Mouse (Mus musculus): ENCODE measurements at regions not wholly inside any gene's neighbourhood (a gene's known extent, or its start where the extent isn't known, plus 50 kb on each side); places are given as distances from the start of the nearest gene placed in this dataset.
"Not testable (repeated sequence)": the region's sequence is repeated elsewhere in the genome, so short reads cannot be mapped to it uniquely, and the experiment has no call there.

GRCm38 (mm10) chr5:77762426-77763042 is 354.7 kb upstream of the Igfbp7 start:
- H3K36me3 ChIP-seq (replicated peaks; ENCODE audit: control insufficient read depth, insufficient read depth, low read depth, low read length), result no peaks in the 10 kb centered on the region
- no peaks in the 10 kb centered on the region for H3K27me3 ChIP-seq (ENCODE audit: control insufficient read depth, insufficient read depth, low read length)
- no peak overlapping the region for H3K27ac ChIP-seq (replicated peaks; ENCODE audit: low read depth, low read length)
- 33% methylated on average over 6 of the region's 6 CpGs for WGBS
- ATAC-seq (replicated peaks; ENCODE audit: insufficient number of reproducible peaks, low FRiP score, low TSS enrichment, low read depth) (no peak), DNase-seq (ENCODE audit: low spot score) (peak; percentile 64)
- no peak overlapping the region for H3K4me2 ChIP-seq (ENCODE audit: low read depth, low read length)
- no peak overlapping the region for H3K4me3 ChIP-seq (ENCODE audit: low read depth, low read length)
- no peaks in the 10 kb centered on the region for H3K9me3 ChIP-seq (replicated peaks; ENCODE audit: control insufficient read depth, low read length)
- no peak overlapping the region for H3K9ac ChIP-seq (replicated peaks; ENCODE audit: low read length)
- no peaks in the 10 kb centered on the region for H3K4me1 ChIP-seq (ENCODE audit: control insufficient read depth, insufficient read depth, low read length)

GRCm38 (mm10) chr5:77762013-77762412 is 354.2 kb upstream of the Igfbp7 start:
- ATAC-seq (replicated peaks; ENCODE audit: insufficient number of reproducible peaks, low FRiP score, low TSS enrichment, low read depth), result no peak
- no peaks in the 10 kb centered on the region for H3K27me3 ChIP-seq (ENCODE audit: control insufficient read depth, insufficient read depth, low read length)
- WGBS, result 86% methylated on average over 6 of the region's 6 CpGs
- no peak overlapping the region for H3K27ac ChIP-seq (replicated peaks; ENCODE audit: low read depth, low read length)
- no peak for DNase-seq (ENCODE audit: low spot score)
- no peaks in the 10 kb centered on the region for H3K36me3 ChIP-seq (replicated peaks; ENCODE audit: control insufficient read depth, insufficient read depth, low read depth, low read length)
- no peak overlapping the region for H3K4me3 ChIP-seq (ENCODE audit: low read depth, low read length)
- no peak overlapping the region for H3K4me2 ChIP-seq (ENCODE audit: low read depth, low read length)
- H3K9me3 ChIP-seq (replicated peaks; ENCODE audit: control insufficient read depth, low read length), result no peaks in the 10 kb centered on the region
- H3K4me1 ChIP-seq (ENCODE audit: control insufficient read depth, insufficient read depth, low read length), result no peaks in the 10 kb centered on the region
- H3K9ac ChIP-seq (replicated peaks; ENCODE audit: low read length), result no peak overlapping the region

GRCm38 (mm10) chr5:77748933-77749332 is 341.1 kb upstream of the Igfbp7 start:
- no peak overlapping the region for H3K27ac ChIP-seq (replicated peaks; ENCODE audit: low read depth, low read length)
- H3K27me3 ChIP-seq (ENCODE audit: control insufficient read depth, insufficient read depth, low read length), result no peaks in the 10 kb centered on the region
- ATAC-seq (replicated peaks; ENCODE audit: insufficient number of reproducible peaks, low FRiP score, low TSS enrichment, low read depth), result no peak
- DNase-seq (ENCODE audit: low spot score), result no peak
- no peaks in the 10 kb centered on the region for H3K4me1 ChIP-seq (ENCODE audit: control insufficient read depth, insufficient read depth, low read length)
- no peak overlapping the region for H3K4me2 ChIP-seq (ENCODE audit: low read depth, low read length)
- H3K9ac ChIP-seq (replicated peaks; ENCODE audit: low read length), result no peak overlapping the region
- H3K36me3 ChIP-seq (replicated peaks; ENCODE audit: control insufficient read depth, insufficient read depth, low read depth, low read length), result no peaks in the 10 kb centered on the region
- WGBS, result 86% methylated on average over 1 of the region's 1 CpGs
- no peak overlapping the region for H3K4me3 ChIP-seq (ENCODE audit: low read depth, low read length)
- H3K9me3 ChIP-seq (replicated peaks; ENCODE audit: control insufficient read depth, low read length), result no peaks in the 10 kb centered on the region

- Histone ChIP-seq H3K9ac (replicated peaks; ENCODE audit: low read length) (no peak overlapping the region), H3K27me3 (ENCODE audit: control insufficient read depth, insufficient read depth, low read length) (no peaks in the 10 kb centered on the region), H3K4me3 (ENCODE audit: low read depth, low read length) (no peak overlapping the region), H3K27ac (replicated peaks; ENCODE audit: low read depth, low read length) (no peak overlapping the region), H3K9me3 (replicated peaks; ENCODE audit: control insufficient read depth, low read length) (no peaks in the 10 kb centered on the region), H3K36me3 (replicated peaks; ENCODE audit: control insufficient read depth, insufficient read depth, low read depth, low read length) (no peaks in the 10 kb centered on the region), H3K4me1 (ENCODE audit: control insufficient read depth, insufficient read depth, low read length) (no peaks in the 10 kb centered on the region), H3K4me2 (ENCODE audit: low read depth, low read length) (no peak overlapping the region)
- DNase-seq (ENCODE audit: low spot score), result no peak
- 83% methylated on average over 5 of the region's 5 CpGs for WGBS
- ATAC-seq (replicated peaks; ENCODE audit: insufficient number of reproducible peaks, low FRiP score, low TSS enrichment, low read depth), result no peak
Observed at GRCm38 (mm10) chr5:77746604-77747003, 338.8 kb upstream of the Igfbp7 start.

GRCm38 (mm10) chr5:77743467-77743866 is 335.6 kb upstream of the Igfbp7 start:
- 80% methylated on average over 3 of the region's 3 CpGs for WGBS

GRCm38 (mm10) chr5:77730286-77730685 is 322.4 kb upstream of the Igfbp7 start:
- not testable (repeated sequence) for H3K4me2 ChIP-seq (ENCODE audit: low read depth, low read length); H3K4me3 ChIP-seq (ENCODE audit: low read depth, low read length); H3K27ac ChIP-seq (replicated peaks; ENCODE audit: low read depth, low read length); H3K27me3 ChIP-seq (ENCODE audit: control insufficient read depth, insufficient read depth, low read length); H3K9me3 ChIP-seq (replicated peaks; ENCODE audit: control insufficient read depth, low read length); DNase-seq (ENCODE audit: low spot score); H3K4me1 ChIP-seq (ENCODE audit: control insufficient read depth, insufficient read depth, low read length); ATAC-seq (replicated peaks; ENCODE audit: insufficient number of reproducible peaks, low FRiP score, low TSS enrichment, low read depth); H3K36me3 ChIP-seq (replicated peaks; ENCODE audit: control insufficient read depth, insufficient read depth, low read depth, low read length); H3K9ac ChIP-seq (replicated peaks; ENCODE audit: low read length)
- 78% methylated on average over 4 of the region's 4 CpGs for WGBS

More at GRCm38 (mm10) chr5:77743467-77743866, 335.6 kb upstream of the Igfbp7 start:
- no peak overlapping the region for H3K4me3 ChIP-seq (ENCODE audit: low read depth, low read length)
- ATAC-seq (replicated peaks; ENCODE audit: insufficient number of reproducible peaks, low FRiP score, low TSS enrichment, low read depth) (no peak), DNase-seq (ENCODE audit: low spot score) (no peak)
- H3K9me3 ChIP-seq (replicated peaks; ENCODE audit: control insufficient read depth, low read length), result no peaks in the 10 kb centered on the region
- no peak overlapping the region for H3K4me2 ChIP-seq (ENCODE audit: low read depth, low read length)
- H3K4me1 ChIP-seq (ENCODE audit: control insufficient read depth, insufficient read depth, low read length), result no peaks in the 10 kb centered on the region
- no peaks in the 10 kb centered on the region for H3K27me3 ChIP-seq (ENCODE audit: control insufficient read depth, insufficient read depth, low read length)
- no peak overlapping the region for H3K9ac ChIP-seq (replicated peaks; ENCODE audit: low read length)
- no peak overlapping the region for H3K27ac ChIP-seq (replicated peaks; ENCODE audit: low read depth, low read length)
- H3K36me3 ChIP-seq (replicated peaks; ENCODE audit: control insufficient read depth, insufficient read depth, low read depth, low read length), result no peaks in the 10 kb centered on the region

- WGBS, result 73% methylated on average over 3 of the region's 3 CpGs
- no peaks in the 10 kb centered on the region for H3K36me3 ChIP-seq (replicated peaks; ENCODE audit: control insufficient read depth, insufficient read depth, low read depth, low read length)
Observed at GRCm38 (mm10) chr5:77681592-77681991, 273.8 kb upstream of the Igfbp7 start.

GRCm38 (mm10) chr5:77672073-77672924 is 264.5 kb upstream of the Igfbp7 start:
- H3K4me3 ChIP-seq (ENCODE audit: low read depth, low read length), result no peak overlapping the region
- DNase-seq (ENCODE audit: low spot score), result no peak
- no peak for ATAC-seq (replicated peaks; ENCODE audit: insufficient number of reproducible peaks, low FRiP score, low TSS enrichment, low read depth)

More at GRCm38 (mm10) chr5:77681592-77681991, 273.8 kb upstream of the Igfbp7 start:
- Histone ChIP-seq H3K9me3 (replicated peaks; ENCODE audit: control insufficient read depth, low read length) (no peaks in the 10 kb centered on the region), H3K27ac (replicated peaks; ENCODE audit: low read depth, low read length) (no peak overlapping the region), H3K4me2 (ENCODE audit: low read depth, low read length) (no peak overlapping the region), H3K9ac (replicated peaks; ENCODE audit: low read length) (no peak overlapping the region), H3K27me3 (ENCODE audit: control insufficient read depth, insufficient read depth, low read length) (no peaks in the 10 kb centered on the region), H3K4me1 (ENCODE audit: control insufficient read depth, insufficient read depth, low read length) (no peaks in the 10 kb centered on the region), H3K4me3 (ENCODE audit: low read depth, low read length) (no peak overlapping the region)
- ATAC-seq (replicated peaks; ENCODE audit: insufficient number of reproducible peaks, low FRiP score, low TSS enrichment, low read depth) (no peak), DNase-seq (ENCODE audit: low spot score) (no peak)

More at GRCm38 (mm10) chr5:77672073-77672924, 264.5 kb upstream of the Igfbp7 start:
- no peak overlapping the region for H3K4me2 ChIP-seq (ENCODE audit: low read depth, low read length)
- no peaks in the 10 kb centered on the region for H3K36me3 ChIP-seq (replicated peaks; ENCODE audit: control insufficient read depth, insufficient read depth, low read depth, low read length)
- H3K9me3 ChIP-seq (replicated peaks; ENCODE audit: control insufficient read depth, low read length), result no peaks in the 10 kb centered on the region
- no peaks in the 10 kb centered on the region for H3K4me1 ChIP-seq (ENCODE audit: control insufficient read depth, insufficient read depth, low read length)
- no peak overlapping the region for H3K27ac ChIP-seq (replicated peaks; ENCODE audit: low read depth, low read length)
- H3K9ac ChIP-seq (replicated peaks; ENCODE audit: low read length), result no peak overlapping the region
- WGBS, result 91% methylated on average over 15 of the region's 15 CpGs
- H3K27me3 ChIP-seq (ENCODE audit: control insufficient read depth, insufficient read depth, low read length), result no peaks in the 10 kb centered on the region
